Mouse (Mus musculus): ENCODE data around the gene Tdpoz5. TPM values are rescaled to one million over a fixed set of nuclear protein-coding genes. Genes with fewer than 3 reads are reported as not detected.

The Tdpoz5 gene
- polyA plus RNA-seq (2017; shearing (Covaris generic)), result under 1 TPM in 1 of 2 experiments, not detected in 1; 0.31 TPM

GRCm38 (mm10) chr3:93961214-93961613 is at the start of gene Tdpoz5:
Tdpoz5 (minus strand) TSS chr3:93961314.

GRCm38 (mm10) chr3:93943443-93943842 is 17.7 kb downstream of the Tdpoz5 start, which contains the start of gene Gm9117:
Gm9117 (minus strand) TSS chr3:93943543.

Other genes starting within 250 kb of the Tdpoz5 start
- not detected for gene Gm5773, start 188.3 kb downstream of the Tdpoz5 start, polyA plus RNA-seq (2017; shearing (Covaris generic))
- gene Tdpoz4, start 164.9 kb downstream of the Tdpoz5 start, polyA plus RNA-seq (2017; shearing (Covaris generic)), result not detected
- not detected for gene Tdpoz3, start 135.3 kb downstream of the Tdpoz5 start, polyA plus RNA-seq (2017; shearing (Covaris generic))
- under 1 TPM in 1 of 2 experiments, not detected in 1; 0.21 TPM for gene Gm9117, start 17.8 kb downstream of the Tdpoz5 start, polyA plus RNA-seq (2017; shearing (Covaris generic))
- gene Gm9125, start 93.6 kb upstream of the Tdpoz5 start, polyA plus RNA-seq (2017; shearing (Covaris generic)), result not detected
- under 1 TPM in 1 of 2 experiments, not detected in 1; 0.31 TPM for gene Gm10697, start 111.3 kb upstream of the Tdpoz5 start, polyA plus RNA-seq (2017; shearing (Covaris generic))
- gene Gm10696, start 216.9 kb upstream of the Tdpoz5 start, polyA plus RNA-seq (2017; shearing (Covaris generic)), result not detected
- not detected for gene Gm5286, start 235.4 kb upstream of the Tdpoz5 start, polyA plus RNA-seq (2017; shearing (Covaris generic))

Measured in activated CD4-positive, CD25-positive, alpha-beta regulatory T cell (primary cell).